Mouse (Mus musculus) gastrocnemius, adult 2 months (tissue): ENCODE data around the gene Pknox2. TPM values are rescaled to one million over a fixed set of nuclear protein-coding genes. Genes with fewer than 3 reads are reported as not detected.

Experiments
- DNase-seq: peaks from one replicate; pipeline ENCODE4 v3.0.0; 2022
- H3K27ac ChIP-seq: fragments of 200-600 bp; 2 replicates; pipeline ENCODE4 v1.8.1; 2022; ENCODE audit warnings: mild to moderate bottlenecking
- H3K4me3 ChIP-seq: fragments of 200-600 bp; 2 replicates; pipeline ENCODE4 v1.8.1; 2022; ENCODE audit warnings: mild to moderate bottlenecking, moderate library complexity
- CTCF ChIP-seq: fragments of 200-600 bp; IDR thresholded peaks from 2 replicates; pipeline ENCODE4 v1.8.1; 2022; ENCODE audit warnings: antibody characterized with exemption, mild to moderate bottlenecking, moderate library complexity
- intact Hi-C: fragments of 180-260 bp; cut with DNase I; formaldehyde crosslinking; loops from one replicate; pipeline ENCODE4 v1.15.1; 2025
- total RNA-seq, 2 experiments: library from RNA; stranded (reverse); gene quantifications; 2 replicates each; pipeline ENCODE4 v1.2.3; 2021

Pknox2 gene
- total RNA-seq, 2 experiments from 2014 or later: 35.4 to 40.7 TPM

DNA sequence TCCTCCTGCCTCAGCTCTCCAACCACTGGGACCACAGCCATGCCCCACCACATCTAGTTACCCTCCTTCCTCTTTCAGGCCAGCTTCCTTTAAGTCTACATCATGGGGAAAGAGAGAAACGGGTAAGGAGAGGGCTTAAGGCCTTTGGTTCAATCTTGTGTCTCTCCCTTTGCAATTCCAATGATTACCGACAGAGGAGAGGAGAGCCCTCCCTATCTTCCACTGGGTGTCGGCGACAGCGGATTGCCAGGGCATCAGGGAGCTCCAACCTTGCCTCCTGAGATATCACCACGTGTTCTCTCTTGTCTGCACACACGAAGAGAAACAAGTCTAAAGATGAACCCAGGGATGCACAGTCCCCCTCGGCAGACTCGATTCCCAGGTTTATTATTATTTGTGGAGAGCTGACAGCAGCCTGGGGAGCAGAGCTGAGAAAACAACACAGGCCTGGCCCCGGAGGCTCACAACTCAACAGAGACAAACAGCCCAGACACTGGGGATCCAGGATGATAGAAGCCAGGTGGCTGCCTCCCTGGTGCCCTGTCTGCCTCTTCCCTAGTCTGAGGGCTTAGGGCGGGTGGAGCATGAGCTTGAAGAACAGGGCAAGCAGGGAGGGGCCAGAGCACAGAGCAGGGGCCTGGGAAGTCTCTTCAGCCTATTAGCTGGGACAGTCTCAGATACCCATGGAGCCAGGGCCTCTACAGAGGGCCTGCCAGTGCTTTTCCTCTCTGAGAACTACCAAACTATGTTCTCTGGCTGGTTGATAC lies 170.4 kb downstream of the Pknox2 start:
- Histone ChIP-seq H3K27ac (no peak overlapping the region), H3K4me3 (no peak overlapping the region)
- intact Hi-C loops: no loop called here
- no peak for DNase-seq
- 0 out of 2 replicates have a peak, but pooled peaks have one; percentile 15 for TF ChIP-seq CTCF

DNA sequence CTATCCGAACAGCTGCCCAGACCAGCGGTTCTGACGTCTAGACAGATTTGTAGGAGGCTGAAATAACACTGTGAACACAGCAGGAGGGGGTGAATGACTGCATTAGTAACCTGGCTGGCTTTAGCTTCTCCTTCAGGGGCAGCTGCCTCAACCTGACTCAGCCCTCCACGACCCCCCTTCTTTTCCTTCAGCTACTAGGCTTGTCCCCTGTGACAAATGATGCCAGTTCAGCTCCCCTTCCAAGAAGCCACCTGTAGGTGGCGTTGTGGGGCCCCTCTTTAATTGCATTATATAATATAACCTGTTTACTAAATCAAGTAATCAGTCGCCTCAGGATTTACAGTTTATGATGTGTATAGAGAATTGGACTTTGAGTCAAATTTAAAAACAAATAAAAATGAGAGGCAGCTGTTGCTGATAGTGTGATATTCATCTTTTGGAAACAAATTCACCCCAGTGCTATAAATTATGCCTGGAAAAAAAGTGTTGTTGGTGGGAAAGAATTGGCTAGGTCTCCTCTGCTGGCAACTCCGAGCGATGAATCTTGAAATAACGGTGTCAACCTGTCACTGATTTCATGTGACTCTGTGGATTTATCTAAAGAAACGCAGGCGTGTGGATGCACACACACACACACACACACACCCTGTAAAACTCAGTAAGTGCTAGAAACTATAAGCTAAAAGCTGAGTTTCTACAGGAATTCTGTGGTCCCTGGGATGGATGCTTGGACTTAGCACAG lies 173.6 kb downstream of the Pknox2 start:
- intact Hi-C loops: loop anchor here (5.0 kb wide), 2 partner anchors 54 to 259 kb away; no protein-coding TSS in a partner anchor
- DNase-seq: peak; percentile 49
- Histone ChIP-seq H3K27ac (peak overlapping the region; percentile 1; the same call in 1 of the 2 replicates), H3K4me3 (no peak overlapping the region)
- TF ChIP-seq CTCF: peak; percentile 68

DNA sequence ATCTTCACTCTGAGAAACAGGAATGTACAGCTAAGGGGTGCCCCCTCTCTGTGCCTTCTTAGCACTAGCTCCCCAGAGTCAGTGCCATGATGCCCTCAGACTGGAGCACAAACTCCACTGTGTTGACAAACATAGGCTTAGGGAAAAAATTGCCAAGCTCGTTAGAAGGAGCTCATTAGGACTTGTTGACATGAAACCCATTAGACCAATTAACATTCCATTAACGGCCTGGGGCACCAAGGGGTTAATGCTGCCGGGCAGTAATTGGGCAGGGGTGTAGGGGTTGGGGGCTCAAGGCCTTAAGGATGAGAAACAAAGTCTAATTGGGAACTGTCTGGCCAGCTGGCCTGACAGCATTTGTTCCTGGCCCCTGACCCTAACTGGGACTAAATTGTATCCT lies 175.1 kb downstream of the Pknox2 start:
- Histone ChIP-seq H3K27ac (no peak overlapping the region), H3K4me3 (no peak overlapping the region)
- no peak for DNase-seq
- intact Hi-C loops: loop anchor here (5.0 kb wide), 2 partner anchors 55 to 260 kb away; no protein-coding TSS in a partner anchor
- no peak for TF ChIP-seq CTCF

DNA sequence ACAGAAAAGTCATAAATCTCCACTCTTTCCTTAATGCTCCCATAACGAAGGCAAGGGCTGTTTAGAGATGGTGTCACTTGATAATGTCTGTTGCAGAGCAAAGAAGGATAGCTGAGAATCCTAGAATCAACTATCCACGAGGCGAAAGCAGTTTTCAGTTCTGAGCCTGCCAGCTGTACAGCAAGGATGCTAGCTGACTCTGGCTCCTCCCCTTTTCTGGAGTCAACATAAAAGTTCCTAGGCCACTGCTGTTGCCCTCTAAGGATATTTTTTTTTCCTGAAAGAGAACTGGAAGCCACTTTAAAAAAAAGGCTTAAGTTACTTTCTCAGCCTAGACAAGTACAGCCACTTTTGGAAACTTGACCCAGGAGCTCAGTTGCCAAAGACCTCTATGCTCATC lies 176.1 kb downstream of the Pknox2 start:
- H3K27ac ChIP-seq: peak overlapping the region; percentile 63
- intact Hi-C loops: loop anchor here (2.0 to 5.0 kb wide), 4 partner anchors 56 to 261 kb away; no protein-coding TSS in a partner anchor
- TF ChIP-seq CTCF: no peak
- DNase-seq: no peak
- peak overlapping the region; percentile 13; the same call in 1 of the 2 replicates for H3K4me3 ChIP-seq

DNA sequence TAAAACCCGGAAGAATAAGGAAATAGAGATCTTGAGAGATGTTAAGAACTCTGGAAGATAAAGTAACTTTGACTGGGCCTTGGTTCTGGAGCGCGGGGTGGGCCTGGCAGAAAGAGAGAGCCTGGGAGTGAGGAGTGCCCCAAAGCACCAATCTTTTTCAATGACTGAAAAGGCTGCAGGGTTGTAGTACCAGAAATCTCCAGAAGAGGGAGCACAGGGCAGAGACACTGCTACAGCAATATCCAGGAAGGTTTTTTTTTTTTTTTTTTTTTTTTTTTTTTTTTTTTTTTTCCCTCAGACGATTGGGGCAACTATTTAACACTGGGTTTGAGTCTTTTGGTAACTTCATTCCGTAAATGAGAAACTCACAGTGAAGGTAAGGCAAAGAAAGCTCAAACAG lies 176.6 kb downstream of the Pknox2 start:
- peak overlapping the region; percentile 13; the same call in 1 of the 2 replicates for H3K4me3 ChIP-seq
- H3K27ac ChIP-seq: peak overlapping the region; percentile 63
- peak; percentile 93 for TF ChIP-seq CTCF
- intact Hi-C loops: loop anchor here (1.0 to 5.0 kb wide), 5 partner anchors 57 to 262 kb away; partner anchors contain the start of gene Pknox2
- peak; percentile 82 for DNase-seq

DNA sequence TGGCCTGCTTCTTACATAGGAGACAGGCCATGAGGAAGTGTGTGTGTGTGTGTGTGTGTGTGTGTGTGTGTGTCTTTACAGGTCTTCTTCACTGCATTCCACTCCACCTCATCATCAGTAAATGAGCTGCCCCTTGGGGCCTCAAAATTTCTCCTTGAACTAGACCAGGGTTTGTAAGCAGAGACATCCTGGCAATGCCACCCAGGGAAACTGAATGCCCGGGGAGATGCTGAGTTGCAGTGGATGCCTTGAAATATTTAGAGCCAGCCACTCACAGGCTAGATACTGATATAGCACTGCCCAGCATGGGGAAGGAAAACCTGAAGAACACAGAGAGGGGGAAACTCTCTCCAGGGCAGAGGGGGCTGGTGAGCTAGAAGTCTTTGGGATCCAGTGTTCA lies 178.1 kb downstream of the Pknox2 start:
- intact Hi-C loops: loop anchor here (2.0 kb wide), 1 partner anchor 52 kb away; no protein-coding TSS in a partner anchor
- DNase-seq: peak; percentile 72
- H3K4me3 ChIP-seq: no peak overlapping the region
- peak overlapping the region; percentile 72 for H3K27ac ChIP-seq
- no peak for TF ChIP-seq CTCF

DNA sequence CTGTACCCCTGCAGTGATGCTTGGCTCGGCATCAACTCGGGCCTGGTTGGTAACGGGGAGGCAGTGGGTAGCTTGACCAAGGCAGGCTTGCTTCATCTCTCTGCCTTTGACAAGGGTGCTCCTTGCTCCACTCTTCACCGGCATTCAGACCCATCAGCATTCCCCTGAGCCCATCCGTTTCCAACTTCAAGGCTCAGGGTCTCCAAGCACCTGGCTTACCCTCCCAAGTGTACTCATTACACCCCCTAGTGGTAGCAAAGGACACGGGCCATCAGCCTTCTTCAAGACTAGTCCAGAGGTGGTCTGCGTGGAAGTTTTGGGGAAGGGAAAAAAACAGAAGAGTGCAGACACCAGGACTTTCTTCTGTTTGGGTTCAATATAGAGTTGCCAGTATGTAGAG lies 178.5 kb downstream of the Pknox2 start:
- H3K4me3 ChIP-seq: no peak overlapping the region
- intact Hi-C loops: loop anchor here (2.0 kb wide), 1 partner anchor 52 kb away; no protein-coding TSS in a partner anchor
- H3K27ac ChIP-seq: peak overlapping the region; percentile 72
- peak; percentile 81 for TF ChIP-seq CTCF
- peak; percentile 60 for DNase-seq

DNA sequence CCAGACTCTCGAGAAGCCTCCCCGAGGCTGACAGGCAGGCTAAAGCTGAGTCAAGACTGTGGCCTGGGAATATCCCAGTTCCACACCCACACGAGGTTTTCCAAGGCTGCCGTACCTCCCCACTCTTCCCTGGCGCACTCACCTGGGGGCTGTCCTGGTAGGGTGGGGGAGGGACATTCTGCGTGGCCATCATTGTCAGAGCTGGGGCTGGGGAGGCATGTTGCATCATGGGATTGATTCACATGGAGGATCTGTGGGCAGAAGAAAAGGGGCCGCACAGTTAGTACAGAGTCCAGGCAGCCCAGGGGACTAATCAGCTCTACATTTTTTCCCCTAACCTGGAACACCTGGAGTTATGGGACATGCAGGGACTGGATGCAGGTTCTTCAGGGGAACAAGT lies 179.0 kb downstream of the Pknox2 start:
- intact Hi-C loops: loop anchor here (2.0 kb wide), 1 partner anchor 51 kb away; no protein-coding TSS in a partner anchor
- DNase-seq: no peak
- Histone ChIP-seq H3K4me3 (no peak overlapping the region), H3K27ac (peak overlapping the region; percentile 72)
- TF ChIP-seq CTCF: no peak

DNA sequence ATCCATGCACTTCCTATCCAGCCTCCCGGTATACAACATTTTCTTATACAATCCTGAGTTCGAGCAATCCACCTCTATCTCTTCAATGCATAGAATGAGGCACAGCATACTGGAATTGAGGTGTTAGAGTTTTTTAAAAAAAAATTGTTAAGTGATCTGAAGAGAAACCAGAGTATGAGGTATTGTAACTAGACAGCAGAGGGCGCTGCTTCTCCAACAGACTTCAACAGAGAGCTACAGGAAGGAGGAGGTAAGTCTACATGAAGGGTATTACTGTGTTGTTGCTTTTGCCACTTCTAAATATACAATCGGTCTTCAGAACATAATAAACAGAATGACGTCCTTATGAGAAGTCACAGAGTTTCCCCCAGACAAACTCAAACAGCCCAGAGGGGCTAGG lies 181.5 kb downstream of the Pknox2 start:
- intact Hi-C loops: no loop called here
- H3K27ac ChIP-seq: no peak overlapping the region
- no peak overlapping the region for H3K4me3 ChIP-seq

DNA sequence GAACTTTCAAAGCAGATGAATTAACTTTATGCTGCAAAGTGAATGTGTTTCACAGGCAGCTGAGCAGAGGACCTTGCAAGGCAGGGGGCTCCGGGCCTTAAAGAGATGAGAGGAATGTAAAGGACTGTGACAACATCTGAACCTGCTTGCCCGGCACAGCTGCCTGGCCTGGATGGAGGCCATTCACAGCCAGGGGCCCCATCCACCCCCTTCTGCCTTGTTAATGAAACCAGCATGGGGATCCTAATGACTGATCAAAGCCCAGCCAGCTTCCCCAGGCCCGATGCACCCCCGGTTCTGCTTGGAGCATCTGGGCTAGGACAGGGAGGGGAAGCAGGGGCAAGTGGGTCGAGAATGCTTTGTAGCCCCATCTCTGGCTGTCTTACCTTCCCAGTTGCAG lies 183.0 kb downstream of the Pknox2 start:
- DNase-seq: no peak
- intact Hi-C loops: no loop called here
- no peak for TF ChIP-seq CTCF
- H3K4me3 ChIP-seq: peak overlapping the region; percentile 24
- H3K27ac ChIP-seq: peak overlapping the region; percentile 76

More for the DNA sequence above, 181.5 kb downstream of the Pknox2 start:
- no peak for DNase-seq
- TF ChIP-seq CTCF: peak; percentile 55

DNA sequence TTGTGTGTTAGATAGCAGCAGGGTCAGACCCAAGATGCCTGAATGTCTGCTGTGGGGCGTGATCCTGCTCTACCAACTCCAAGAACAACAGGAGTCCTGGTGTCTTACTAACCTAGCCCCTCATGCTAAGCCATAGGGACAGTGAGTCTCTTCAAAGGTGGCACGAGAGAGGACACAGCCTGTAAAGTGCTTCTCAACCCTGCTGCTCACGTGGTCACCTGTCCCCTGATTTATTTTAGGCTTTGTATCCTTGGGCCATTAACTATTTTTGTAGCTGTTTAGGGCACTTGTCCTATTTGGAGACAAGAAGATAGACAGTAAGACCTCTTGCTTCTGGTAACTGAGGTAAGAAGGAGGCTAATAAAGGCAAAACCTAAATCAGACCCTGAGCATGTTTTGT lies 183.7 kb downstream of the Pknox2 start:
- H3K27ac ChIP-seq: peak overlapping the region; percentile 76
- peak overlapping the region; percentile 24 for H3K4me3 ChIP-seq
- intact Hi-C loops: no loop called here
- DNase-seq: no peak
- no peak for TF ChIP-seq CTCF

DNA sequence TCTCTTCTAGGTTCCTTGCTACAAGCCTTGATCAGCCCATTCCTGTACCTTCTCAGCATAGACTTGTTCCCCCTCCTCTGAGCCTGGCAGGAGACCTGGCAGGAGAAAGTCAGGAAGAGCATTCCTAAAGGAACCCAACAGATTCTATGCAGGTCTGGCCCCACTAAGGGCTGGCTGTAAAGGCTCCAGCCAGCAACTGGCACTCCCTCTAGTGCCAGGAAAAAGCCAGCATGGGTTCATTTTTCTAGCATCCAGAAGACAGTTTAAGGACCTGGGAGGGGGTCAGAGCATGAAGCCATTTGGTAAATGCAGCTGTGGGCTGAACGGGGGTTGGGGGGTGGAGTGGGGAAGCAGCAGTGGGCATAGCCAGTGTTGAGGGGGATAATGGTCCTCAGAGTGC lies 185.3 kb downstream of the Pknox2 start:
- no peak for DNase-seq
- no peak overlapping the region for H3K4me3 ChIP-seq
- peak overlapping the region; percentile 81 for H3K27ac ChIP-seq
- peak; percentile 28; the same call in 1 of the 2 replicates for TF ChIP-seq CTCF
- intact Hi-C loops: no loop called here

DNA sequence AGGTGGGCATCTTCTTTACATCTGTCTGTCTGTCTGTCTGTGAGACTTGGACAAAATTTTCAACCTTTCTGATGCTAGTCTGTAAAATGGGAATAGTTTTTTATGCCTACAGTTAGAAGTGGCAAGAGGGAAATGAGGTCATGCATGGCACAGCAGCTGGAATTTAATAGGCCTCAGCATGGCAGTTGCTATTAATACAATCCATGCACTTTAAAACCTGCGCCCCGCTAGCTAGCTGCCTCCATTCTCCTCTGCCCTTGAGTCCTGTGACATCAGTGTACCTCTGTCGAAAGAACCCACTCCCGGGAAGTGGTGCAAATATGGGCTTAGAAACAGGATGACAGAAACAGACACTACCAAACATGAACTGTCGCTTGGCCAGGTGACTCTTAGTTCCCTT lies 186.1 kb downstream of the Pknox2 start:
- intact Hi-C loops: no loop called here
- Histone ChIP-seq H3K4me3 (no peak overlapping the region), H3K27ac (peak overlapping the region; percentile 81)
- no peak for TF ChIP-seq CTCF
- DNase-seq: peak; percentile 53
